Mouse (Mus musculus) forebrain, embryonic 14.5 days (tissue): ENCODE measurements around the gene Triml1. TPM values are rescaled to one million over a fixed set of nuclear protein-coding genes. Genes with fewer than 3 reads are reported as not detected.

Experiments used
- ATAC-seq: fragments of 200-750 bp; cut with Nextera tagmentation; 2 replicates; pipeline ENCODE4 v1.8.0; 2017; ENCODE audit warnings: mild to moderate bottlenecking, moderate library complexity
- DNase-seq: peaks from one replicate; pipeline ENCODE4 v3.0.0-alpha.2; 2015; ENCODE audit warnings: low spot score
- H3K27ac ChIP-seq: fragments of 300-500 bp; sonication (generic); 2 replicates; pipeline ENCODE4 v1.5.1; 2014; ENCODE audit warnings: low read depth, mild to moderate bottlenecking, control low read depth, low read length, moderate library complexity
- H3K27me3 ChIP-seq: fragments of 300-500 bp; sonication (generic); replicated peaks from 2 replicates; pipeline ENCODE4 v1.6.1; 2014; ENCODE audit warnings: low read length, control low read depth, mixed read lengths; ENCODE audit not compliant: control insufficient read depth, insufficient read depth
- H3K36me3 ChIP-seq: fragments of 300-500 bp; sonication (generic); 2 replicates; pipeline ENCODE4 v1.6.1; 2014; ENCODE audit warnings: low read length, control low read depth; ENCODE audit not compliant: control insufficient read depth, insufficient read depth
- H3K4me1 ChIP-seq: fragments of 300-500 bp; sonication (generic); 2 replicates; pipeline ENCODE4 v1.6.1; 2014; ENCODE audit warnings: antibody characterized with exemption, low read length, control low read depth; ENCODE audit not compliant: control insufficient read depth, insufficient read depth
- H3K4me2 ChIP-seq: fragments of 300-500 bp; sonication (generic); 2 replicates; pipeline ENCODE4 v1.6.1; 2014; ENCODE audit warnings: mild to moderate bottlenecking, control low read depth, low read length
- H3K4me3 ChIP-seq: fragments of 300-500 bp; sonication (generic); 2 replicates; pipeline ENCODE4 v1.5.1; 2014; ENCODE audit warnings: low read depth, low read length, control low read depth
- H3K9ac ChIP-seq: fragments of 300-500 bp; sonication (generic); 2 replicates; pipeline ENCODE4 v1.6.1; 2014; ENCODE audit warnings: mild to moderate bottlenecking, low read length, control low read depth, moderate library complexity
- H3K9me3 ChIP-seq: fragments of 300-500 bp; sonication (generic); replicated peaks from 2 replicates; pipeline ENCODE4 v1.6.1; 2016; ENCODE audit warnings: low read length, control low read depth, mixed read lengths; ENCODE audit not compliant: control insufficient read depth
- WGBS: fragments of 180-500 bp; shearing (Covaris S2); extraction: QIAGEN DNeasy Blood & Tissue Kit; methylation state at CpG from one replicate; pipeline ENCODE4 v1.1.7; 2014; 5-methylcytosine and 5-hydroxymethylcytosine counted together
- polyA plus RNA-seq: library from polyadenylated mRNA; unstranded; fragments of >200 nt; fragmentation: Nextera tagmentation; extraction: Ambion mirVana; gene quantifications from 2 replicates; pipeline ENCODE4 v1.2.1, GENCODE M21; 2014

Triml1 gene
- polyA plus RNA-seq, 1 experiment from 2014 or later = not detected

DNA sequence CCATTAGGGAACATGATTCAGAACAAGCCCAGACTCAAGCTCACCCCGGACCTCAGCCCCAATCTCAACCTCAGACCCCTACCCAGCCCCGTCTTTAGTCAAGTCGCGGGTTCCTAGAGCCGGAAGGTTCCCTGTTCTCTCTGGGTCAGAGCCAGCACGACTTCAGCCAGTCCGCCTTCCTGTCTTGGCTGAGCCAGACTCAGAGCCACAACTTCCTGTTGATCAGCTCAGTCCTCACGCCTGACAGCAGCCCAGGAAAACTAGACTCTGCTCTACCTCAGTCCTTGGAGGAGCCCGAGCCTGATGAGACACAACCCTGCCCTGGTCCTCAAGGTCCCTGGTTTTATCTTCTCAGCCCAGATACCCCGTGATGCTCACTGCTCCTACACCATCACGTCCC is 22.0 kb upstream of the Triml1 start:
- no peak for DNase-seq
- 91% methylated on average over 11 of the region's 11 CpGs for WGBS

GRCm38 (mm10) chr8:43149307-43149706 is 8.0 kb upstream of the Triml1 start:
- Histone ChIP-seq H3K9me3 (no peaks in the 10 kb centered on the region), H3K27me3 (no peaks in the 10 kb centered on the region), H3K9ac (no peak overlapping the region), H3K36me3 (no peaks in the 10 kb centered on the region), H3K4me2 (no peak overlapping the region), H3K27ac (no peak overlapping the region), H3K4me3 (no peak overlapping the region), H3K4me1 (no peaks in the 10 kb centered on the region)
- DNase-seq (no peak), ATAC-seq (no peak)
- WGBS = 90% methylated on average over 9 of the region's 9 CpGs

More for the DNA sequence above, 22.0 kb upstream of the Triml1 start:
- Histone ChIP-seq H3K4me1 (no peaks in the 10 kb centered on the region), H3K4me3 (no peak overlapping the region), H3K4me2 (no peak overlapping the region), H3K27me3 (no peaks in the 10 kb centered on the region), H3K9me3 (no peaks in the 10 kb centered on the region), H3K9ac (no peak overlapping the region), H3K36me3 (no peaks in the 10 kb centered on the region), H3K27ac (no peak overlapping the region)
- no peak for ATAC-seq

DNA sequence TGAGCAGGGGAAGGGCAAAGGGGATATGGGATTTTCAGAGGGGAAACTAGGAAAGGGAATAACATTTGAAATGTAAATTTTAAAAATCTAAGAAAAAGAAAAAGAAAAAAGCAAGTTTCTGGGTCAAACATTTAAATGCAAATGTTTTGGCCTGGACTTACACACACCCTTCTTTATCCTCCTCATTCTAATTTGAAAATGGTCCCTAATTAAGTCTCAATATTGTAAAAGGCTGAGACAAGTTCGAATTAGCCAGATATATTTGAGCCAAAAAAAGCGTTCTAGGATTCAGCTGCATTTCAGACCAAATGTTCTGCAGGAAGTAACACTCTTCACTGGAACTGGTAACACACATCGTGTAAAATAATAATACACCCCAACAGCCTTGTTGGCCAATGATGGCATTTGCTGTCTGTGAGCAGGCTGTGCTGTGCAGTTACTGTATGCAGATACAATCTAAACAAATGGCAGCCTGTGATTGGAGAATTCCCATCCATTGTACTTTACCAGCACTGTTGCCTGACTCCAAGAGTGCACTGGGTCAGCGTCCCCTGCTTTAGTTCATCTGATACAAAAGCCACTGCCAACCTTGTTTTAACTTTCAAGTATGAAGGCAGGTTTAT is 30.0 kb downstream of the Triml1 start:
- DNase-seq = peak; percentile 45
- 56% methylated on average over 4 of the region's 4 CpGs for WGBS
- Histone ChIP-seq H3K4me3 (no peak overlapping the region), H3K27me3 (no peaks in the 10 kb centered on the region), H3K4me2 (no peak overlapping the region), H3K4me1 (no peaks in the 10 kb centered on the region), H3K36me3 (no peaks in the 10 kb centered on the region), H3K9ac (no peak overlapping the region), H3K27ac (no peak overlapping the region), H3K9me3 (no peaks in the 10 kb centered on the region)
- 0 out of 2 replicates have a peak, but pooled peaks have one; percentile 20 for ATAC-seq

Other genes starting within 250 kb of the Triml1 start
- not detected in 2 replicates for gene Triml2, start 39.1 kb upstream of the Triml1 start, polyA plus RNA-seq
- gene Zfp42, start 165.5 kb upstream of the Triml1 start, polyA plus RNA-seq = not detected in 2 replicates